Mouse (Mus musculus): Measurements from ENCODE around the gene B3galnt1. TPM values are rescaled to one million over a fixed set of nuclear protein-coding genes. Genes with fewer than 3 reads are reported as not detected.

B3galnt1 gene
- total RNA-seq (2023): not detected

DNA sequence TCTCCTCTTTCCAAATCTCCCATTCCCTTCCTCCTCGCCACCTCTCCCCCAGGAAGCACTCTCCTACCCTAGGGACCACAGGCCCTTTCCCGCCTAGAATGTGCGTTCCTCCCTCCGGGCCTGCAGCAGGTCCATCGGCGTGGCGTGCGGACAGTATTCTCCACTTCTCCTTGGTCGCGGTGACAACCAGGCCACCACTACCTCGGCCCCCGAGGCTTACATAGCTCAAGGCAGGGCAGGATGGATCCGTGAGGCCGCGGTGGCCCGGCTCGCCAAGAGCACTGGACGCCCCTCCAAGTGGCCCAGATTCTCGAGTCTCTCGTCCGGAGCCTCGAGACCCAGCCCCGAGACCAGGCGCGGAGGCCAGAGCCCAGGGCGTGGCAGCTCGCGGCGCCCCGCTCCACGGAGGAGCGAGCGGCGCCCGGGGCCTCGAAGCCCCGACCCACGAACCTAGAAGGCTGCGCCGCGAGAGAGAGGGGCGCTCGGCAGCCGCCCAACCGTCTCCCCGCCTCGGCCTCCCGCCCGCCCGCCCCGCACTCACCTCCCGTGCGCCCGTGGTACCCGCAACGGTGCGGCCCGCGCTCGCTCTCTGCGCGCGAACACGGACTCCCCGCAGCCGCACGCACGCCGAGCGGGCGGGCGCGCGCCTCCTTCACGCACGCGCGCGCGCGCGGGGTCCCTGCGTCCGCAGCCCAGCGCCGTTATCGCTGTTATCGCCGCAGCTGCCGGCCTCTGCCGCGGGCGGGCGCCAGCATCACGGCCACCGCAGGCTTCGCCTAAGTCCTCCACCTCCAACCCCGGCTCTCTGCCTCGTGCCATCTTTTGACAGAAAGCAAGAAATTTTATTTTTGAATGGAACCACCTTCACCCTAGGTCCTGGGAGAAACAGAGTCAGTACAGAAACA, at the start of gene B3galnt1:
TSS of gene B3galnt1 (minus strand) at position 700 of the 905 bp plus-strand sequence.

Other genes with a start within 250 kb of the B3galnt1 start
- 101 TPM for gene Nmd3, start 123.0 kb upstream of the B3galnt1 start, total RNA-seq (2023)

All from CD4-positive naive resting alpha-beta T cell, adult 57 days (primary cell).